Mouse (Mus musculus) midbrain, embryonic 14.5 days (tissue): ENCODE data around the gene Sri. TPM values are rescaled to one million over a fixed set of nuclear protein-coding genes. Genes with fewer than 3 reads are reported as not detected.
"Not testable (repeated sequence)": the region's sequence is repeated elsewhere in the genome, so short reads cannot be mapped to it uniquely, and the experiment has no call there.

Experiments used
- ATAC-seq: fragments of 200-750 bp; cut with Nextera tagmentation; 2 replicates; pipeline ENCODE4 v1.8.0; 2017; ENCODE audit warnings: moderate number of reproducible peaks, moderate library complexity; ENCODE audit not compliant: low FRiP score, low TSS enrichment
- DNase-seq: peaks from one replicate; pipeline ENCODE4 v3.0.0-alpha.2; 2015
- H3K27ac ChIP-seq: fragments of 300-500 bp; sonication (generic); replicated peaks from 2 replicates; pipeline ENCODE4 v1.5.1; 2014; ENCODE audit warnings: mild to moderate bottlenecking, low read depth, low read length, moderate library complexity
- H3K27me3 ChIP-seq: fragments of 300-500 bp; sonication (generic); 2 replicates; pipeline ENCODE4 v1.6.1; 2014; ENCODE audit warnings: low read length, control low read depth, mixed read lengths; ENCODE audit not compliant: control insufficient read depth, insufficient read depth
- H3K36me3 ChIP-seq: fragments of 300-500 bp; sonication (generic); 2 replicates; pipeline ENCODE4 v1.6.1; 2014; ENCODE audit warnings: low read length, control low read depth; ENCODE audit not compliant: control insufficient read depth, insufficient read depth
- H3K4me1 ChIP-seq: fragments of 300-500 bp; sonication (generic); 2 replicates; pipeline ENCODE4 v1.6.1; 2014; ENCODE audit warnings: mild to moderate bottlenecking, antibody characterized with exemption, low read length, control low read depth; ENCODE audit not compliant: control insufficient read depth, insufficient read depth
- H3K4me2 ChIP-seq: fragments of 300-500 bp; sonication (generic); 2 replicates; pipeline ENCODE4 v1.6.1; 2014; ENCODE audit warnings: mild to moderate bottlenecking, low read length, moderate library complexity
- H3K4me3 ChIP-seq: fragments of 300-500 bp; sonication (generic); replicated peaks from 2 replicates; pipeline ENCODE4 v1.5.1; 2014; ENCODE audit warnings: low read depth, low read length
- H3K9ac ChIP-seq: fragments of 300-500 bp; sonication (generic); replicated peaks from 2 replicates; pipeline ENCODE4 v1.6.1; 2014; ENCODE audit warnings: mild to moderate bottlenecking, low read length, moderate library complexity
- H3K9me3 ChIP-seq: fragments of 300-500 bp; sonication (generic); 2 replicates; pipeline ENCODE4 v1.6.1; 2016; ENCODE audit warnings: low read length, control low read depth, mixed read lengths; ENCODE audit not compliant: control insufficient read depth
- WGBS: fragments of 180-500 bp; shearing (Covaris S2); extraction: QIAGEN DNeasy Blood & Tissue Kit; methylation state at CpG from one replicate; pipeline ENCODE4 v1.1.7; 2014; 5-methylcytosine and 5-hydroxymethylcytosine counted together
- polyA plus RNA-seq: library from polyadenylated mRNA; unstranded; fragments of >200 nt; fragmentation: Nextera tagmentation; extraction: Ambion mirVana; gene quantifications from 2 replicates; pipeline ENCODE4 v1.2.1, GENCODE M21; 2014

Gene Sri
- 139 and 148 TPM in 2 replicates for polyA plus RNA-seq

- no peaks in the 10 kb centered on the region for H3K4me1 ChIP-seq
- no peak within 1 kb of the TSS for H3K27ac ChIP-seq
- no peak within 1 kb of the TSS for H3K4me2 ChIP-seq
- H3K9ac ChIP-seq: no peak within 1 kb of the TSS
- H3K9me3 ChIP-seq: no peaks in the 10 kb centered on the region
- WGBS: 89% methylated on average over 6 of the region's 6 CpGs
- no peaks in the 10 kb centered on the region for H3K36me3 ChIP-seq
- H3K4me3 ChIP-seq: no peak within 1 kb of the TSS
- ATAC-seq: no peak
- DNase-seq: no peak
- H3K27me3 ChIP-seq: no peaks in the 10 kb centered on the region
These were observed at the start of gene Sri for GRCm38 (mm10) chr5:8045855-8046254. Gene Sri (plus strand): TSS chr5:8046078.

GRCm38 (mm10) chr5:7996401-7997044 is 49.4 kb upstream of the Sri start:
- H3K9me3 ChIP-seq: no peaks in the 10 kb centered on the region
- no peaks in the 10 kb centered on the region for H3K36me3 ChIP-seq
- 66% methylated on average over 8 of the region's 8 CpGs for WGBS
- H3K27ac ChIP-seq: no peak overlapping the region
- H3K4me3 ChIP-seq: no peak overlapping the region
- DNase-seq (peak; percentile 80), ATAC-seq (no peak)
- no peak overlapping the region for H3K9ac ChIP-seq
- no peaks in the 10 kb centered on the region for H3K4me1 ChIP-seq
- no peak overlapping the region for H3K4me2 ChIP-seq
- H3K27me3 ChIP-seq: no peaks in the 10 kb centered on the region

DNA sequence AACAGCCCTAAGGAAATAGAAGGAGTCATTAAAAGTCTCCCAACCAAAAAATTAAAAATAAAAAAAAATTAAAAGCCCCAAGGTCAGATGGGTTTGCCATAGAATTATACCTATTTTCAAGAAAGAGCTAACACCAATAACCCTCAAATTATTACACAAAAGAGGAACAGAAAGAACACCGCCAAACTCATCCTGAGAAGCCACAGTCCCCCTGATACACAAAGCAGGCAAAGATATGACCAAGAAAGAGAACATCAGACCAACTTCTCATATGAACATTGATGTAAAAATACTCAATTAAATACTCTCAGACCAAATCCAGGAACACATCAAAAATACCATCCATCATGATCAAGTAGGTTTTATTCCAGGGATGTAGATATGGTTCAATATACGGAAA is 48.8 kb upstream of the Sri start:
- WGBS: 93% methylated on average over 2 of the region's 2 CpGs

GRCm38 (mm10) chr5:8000466-8000865 is 45.4 kb upstream of the Sri start:
- Histone ChIP-seq H3K4me1 (no peaks in the 10 kb centered on the region), H3K9me3 (no peaks in the 10 kb centered on the region), H3K36me3 (no peaks in the 10 kb centered on the region), H3K27me3 (no peaks in the 10 kb centered on the region), H3K4me3 (no peak overlapping the region), H3K4me2 (no peak overlapping the region), H3K9ac (no peak overlapping the region), H3K27ac (no peak overlapping the region)
- DNase-seq (no peak), ATAC-seq (no peak)
- 86% methylated on average over 10 of the region's 10 CpGs for WGBS

More for the DNA sequence above, 48.8 kb upstream of the Sri start:
- Histone ChIP-seq H3K4me1 (no peaks in the 10 kb centered on the region), H3K9me3 (no peaks in the 10 kb centered on the region), H3K27ac (no peak overlapping the region), H3K9ac (no peak overlapping the region), H3K4me3 (no peak overlapping the region), H3K27me3 (no peaks in the 10 kb centered on the region), H3K36me3 (no peaks in the 10 kb centered on the region), H3K4me2 (no peak overlapping the region)
- ATAC-seq (no peak), DNase-seq (no peak)

DNA sequence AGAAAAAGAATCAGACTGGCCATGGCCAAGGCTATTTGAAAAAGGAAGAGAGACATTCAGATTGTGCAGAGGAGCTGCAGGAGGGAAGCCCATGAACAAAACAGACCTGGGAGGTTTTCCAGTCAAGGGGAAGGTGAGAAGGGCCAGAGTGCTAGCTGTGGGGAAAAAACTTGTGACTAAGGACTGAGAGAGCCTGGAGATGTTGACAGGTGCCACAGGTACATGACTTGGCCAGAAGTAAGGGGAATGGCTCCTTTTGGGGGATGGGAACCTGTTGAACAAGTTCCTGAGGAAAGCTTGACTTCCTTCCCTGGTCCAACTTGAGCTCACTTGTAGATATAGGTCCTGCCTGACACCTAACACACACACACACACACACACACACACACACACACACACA is 43.1 kb upstream of the Sri start:
- no peaks in the 10 kb centered on the region for H3K27me3 ChIP-seq
- H3K9ac ChIP-seq: no peak overlapping the region
- no peak overlapping the region for H3K4me2 ChIP-seq
- ATAC-seq: no peak
- H3K4me3 ChIP-seq: no peak overlapping the region
- H3K27ac ChIP-seq: no peak overlapping the region
- H3K9me3 ChIP-seq: no peaks in the 10 kb centered on the region
- DNase-seq: no peak
- H3K4me1 ChIP-seq: no peaks in the 10 kb centered on the region
- H3K36me3 ChIP-seq: no peaks in the 10 kb centered on the region

- H3K9ac ChIP-seq: no peak overlapping the region
- H3K4me3 ChIP-seq: no peak overlapping the region
- H3K36me3 ChIP-seq: no peaks in the 10 kb centered on the region
- no peaks in the 10 kb centered on the region for H3K27me3 ChIP-seq
- no peak for ATAC-seq
- DNase-seq: no peak
- H3K4me1 ChIP-seq: no peaks in the 10 kb centered on the region
- H3K4me2 ChIP-seq: no peak overlapping the region
- 67% methylated on average over 3 of the region's 3 CpGs for WGBS
- H3K9me3 ChIP-seq: no peaks in the 10 kb centered on the region; the same call in 1 of the 2 replicates
- H3K27ac ChIP-seq: no peak overlapping the region
These were observed 32.6 kb upstream of the Sri start for GRCm38 (mm10) chr5:8013276-8013675.

DNA sequence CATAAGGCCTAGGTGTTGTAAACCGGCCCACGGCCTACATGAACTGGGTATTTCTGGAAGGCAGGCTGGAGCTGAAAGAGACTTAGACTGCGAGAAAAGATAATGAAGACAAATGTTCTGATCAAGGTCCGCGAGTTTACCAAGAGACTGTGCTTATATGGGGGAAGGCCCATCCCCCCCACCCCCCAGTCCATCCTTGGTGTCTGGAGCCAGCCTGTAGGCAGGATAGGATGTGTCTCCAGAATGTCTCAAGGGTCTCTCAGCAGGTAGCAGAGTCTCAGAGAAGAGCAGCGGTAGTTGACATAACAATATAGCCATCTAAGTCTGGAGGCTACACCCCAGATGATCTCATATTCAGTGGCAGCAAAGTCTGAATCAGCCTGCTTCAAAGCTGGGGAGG is 11.3 kb upstream of the Sri start:
- not testable (repeated sequence) for H3K9me3 ChIP-seq, H3K27ac ChIP-seq, H3K9ac ChIP-seq, DNase-seq, H3K36me3 ChIP-seq, ATAC-seq, H3K4me1 ChIP-seq, H3K27me3 ChIP-seq, H3K4me3 ChIP-seq, H3K4me2 ChIP-seq
- WGBS: 88% methylated on average over 6 of the region's 6 CpGs

- Histone ChIP-seq H3K9me3 (no peaks in the 10 kb centered on the region), H3K4me3 (no peak overlapping the region), H3K27me3 (no peaks in the 10 kb centered on the region), H3K4me2 (no peak overlapping the region), H3K36me3 (0 out of 2 replicates have a peak, but pooled peaks cover 2% of the 10 kb centered on the region), H3K9ac (no peak overlapping the region), H3K4me1 (peaks cover 8% of the 10 kb centered on the region), H3K27ac (no peak overlapping the region)
- 96% methylated on average over 4 of the region's 4 CpGs for WGBS
- DNase-seq (no peak), ATAC-seq (no peak)
These were observed 7.9 kb downstream of the Sri start for GRCm38 (mm10) chr5:8053827-8054226.

DNA sequence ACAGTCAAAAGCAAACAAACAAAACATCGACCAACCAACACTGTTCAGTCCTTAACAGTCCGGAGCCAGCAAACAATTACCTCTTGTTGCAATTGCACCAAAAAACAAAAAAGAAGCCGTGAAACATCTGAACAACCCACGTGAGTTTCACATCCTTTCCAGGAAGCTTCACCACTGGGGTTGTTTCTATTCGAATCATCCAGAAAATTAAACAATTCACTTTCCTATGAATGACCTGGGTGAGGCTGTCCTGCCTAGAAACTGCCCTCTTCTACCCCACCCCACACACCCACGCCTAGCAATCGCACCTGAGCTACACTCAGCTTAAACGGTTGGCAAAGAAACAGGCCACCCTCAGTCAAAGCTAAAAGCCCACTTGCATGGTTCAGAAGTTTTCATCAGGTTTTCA is 9.8 kb downstream of the Sri start:
- no peak overlapping the region for H3K27ac ChIP-seq
- H3K4me1 ChIP-seq: peaks cover 8% of the 10 kb centered on the region
- peak overlapping the region; percentile 77 for H3K4me3 ChIP-seq
- peak overlapping the region; percentile 68 for H3K4me2 ChIP-seq
- H3K36me3 ChIP-seq: peaks cover 10% of the 10 kb centered on the region
- ATAC-seq: no peak
- DNase-seq: no peak
- no peaks in the 10 kb centered on the region for H3K27me3 ChIP-seq
- 37% methylated on average over 8 of the region's 8 CpGs for WGBS
- peak overlapping the region; percentile 85; the same call in 1 of the 2 replicates for H3K9ac ChIP-seq
- no peaks in the 10 kb centered on the region for H3K9me3 ChIP-seq
